Mouse (Mus musculus): ENCODE measurements around the gene Thap7. TPM values are rescaled to one million over a fixed set of nuclear protein-coding genes. Genes with fewer than 3 reads are reported as not detected.

The Thap7 gene
- total and polyA plus RNA-seq, 2 experiments = 15.1 to 49.2 TPM

DNA sequence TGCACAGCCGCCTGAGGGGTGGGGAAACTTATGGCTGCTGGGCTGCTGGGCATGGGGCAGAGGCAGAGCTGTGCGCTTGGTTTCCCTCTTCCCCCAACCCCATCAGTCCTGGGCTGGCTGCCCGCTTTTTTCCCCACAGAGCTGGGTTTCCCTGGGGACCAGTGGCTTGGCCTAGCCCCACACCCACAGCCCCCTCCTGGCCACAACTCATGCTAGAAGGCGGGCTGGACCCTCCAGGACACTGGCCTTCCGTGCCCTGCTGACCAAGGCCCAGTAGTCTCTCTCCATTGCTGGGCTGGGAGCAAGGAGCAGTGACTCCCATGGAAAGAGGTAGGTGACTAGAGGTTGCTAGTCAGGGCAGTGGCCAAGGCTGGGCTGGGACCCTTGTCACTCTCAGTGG is 39.8 kb downstream of the Thap7 start:
- Histone ChIP-seq H3K4me3 (ENCODE audit: insufficient read depth, low read depth, low read length) (no peak overlapping the region), H3K27ac (replicated peaks; ENCODE audit: insufficient read depth, low read depth, low read length) (no peak overlapping the region), H3K36me3 (ENCODE audit: control insufficient read depth, insufficient read depth, low read length) (no peaks in the 10 kb centered on the region), H3K9ac (ENCODE audit: low read depth, low read length) (no peak overlapping the region), H3K4me1 (ENCODE audit: control insufficient read depth, insufficient read depth, low read length) (peaks cover 1% of the 10 kb centered on the region; the same call in 1 of the 2 replicates), H3K79me2 (ENCODE audit: control insufficient read depth, insufficient read depth, low read length) (no peaks in the 10 kb centered on the region), H3K27me3 (ENCODE audit: control insufficient read depth, insufficient read depth, low read length) (no peaks in the 10 kb centered on the region)
- no peak for DNase-seq (ENCODE audit: extremely low read depth, low read depth, low spot score)
- 96% methylated on average over 5 of the region's 5 CpGs for WGBS
- no peak for TF ChIP-seq CTCF (IDR thresholded peaks at IDR 0.05; ENCODE audit: low read depth, low read length)
- no peak for TF ChIP-seq POLR2A (IDR thresholded peaks at IDR 0.05; ENCODE audit: extremely low read depth, insufficient read depth, low read length)

DNA sequence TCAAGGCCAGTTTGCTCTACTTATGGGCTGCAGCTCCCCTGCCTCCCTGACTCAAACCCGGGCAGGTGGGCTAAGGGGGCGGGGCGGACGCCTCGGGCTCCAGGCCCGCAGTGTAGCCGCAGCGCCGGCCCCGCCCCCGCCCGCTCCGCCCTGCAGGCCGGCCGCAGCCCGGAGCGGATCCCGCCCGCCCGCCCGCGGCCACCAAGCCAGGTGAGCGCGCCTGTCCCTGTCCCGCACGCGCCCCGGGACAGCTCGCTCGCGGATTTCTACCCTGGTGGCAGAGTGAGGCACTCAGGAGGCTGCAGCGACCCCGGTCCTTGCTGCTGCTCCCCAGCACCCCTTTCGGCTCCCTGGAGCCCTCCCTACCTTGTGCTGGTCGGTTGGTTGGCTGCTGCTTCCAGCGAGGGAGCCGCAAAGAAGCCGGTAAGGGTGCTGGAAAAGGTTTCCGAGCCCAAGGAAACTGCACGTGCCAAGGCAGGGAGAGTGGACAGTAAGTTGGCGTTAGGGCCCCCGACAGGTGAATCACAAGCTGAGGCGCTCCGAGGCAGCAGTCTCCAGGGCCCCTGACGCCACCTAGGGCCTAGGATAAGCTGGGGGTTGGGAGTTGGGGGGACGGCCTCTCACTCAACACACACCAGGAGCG is 41.3 kb downstream of the Thap7 start, which contains the start of gene Aifm3:
Gene Aifm3, plus strand, starts transcription at position 143 of the 643 bp plus-strand sequence.
- H3K27ac ChIP-seq (replicated peaks; ENCODE audit: insufficient read depth, low read depth, low read length) = no peak within 1 kb of the TSS

DNA sequence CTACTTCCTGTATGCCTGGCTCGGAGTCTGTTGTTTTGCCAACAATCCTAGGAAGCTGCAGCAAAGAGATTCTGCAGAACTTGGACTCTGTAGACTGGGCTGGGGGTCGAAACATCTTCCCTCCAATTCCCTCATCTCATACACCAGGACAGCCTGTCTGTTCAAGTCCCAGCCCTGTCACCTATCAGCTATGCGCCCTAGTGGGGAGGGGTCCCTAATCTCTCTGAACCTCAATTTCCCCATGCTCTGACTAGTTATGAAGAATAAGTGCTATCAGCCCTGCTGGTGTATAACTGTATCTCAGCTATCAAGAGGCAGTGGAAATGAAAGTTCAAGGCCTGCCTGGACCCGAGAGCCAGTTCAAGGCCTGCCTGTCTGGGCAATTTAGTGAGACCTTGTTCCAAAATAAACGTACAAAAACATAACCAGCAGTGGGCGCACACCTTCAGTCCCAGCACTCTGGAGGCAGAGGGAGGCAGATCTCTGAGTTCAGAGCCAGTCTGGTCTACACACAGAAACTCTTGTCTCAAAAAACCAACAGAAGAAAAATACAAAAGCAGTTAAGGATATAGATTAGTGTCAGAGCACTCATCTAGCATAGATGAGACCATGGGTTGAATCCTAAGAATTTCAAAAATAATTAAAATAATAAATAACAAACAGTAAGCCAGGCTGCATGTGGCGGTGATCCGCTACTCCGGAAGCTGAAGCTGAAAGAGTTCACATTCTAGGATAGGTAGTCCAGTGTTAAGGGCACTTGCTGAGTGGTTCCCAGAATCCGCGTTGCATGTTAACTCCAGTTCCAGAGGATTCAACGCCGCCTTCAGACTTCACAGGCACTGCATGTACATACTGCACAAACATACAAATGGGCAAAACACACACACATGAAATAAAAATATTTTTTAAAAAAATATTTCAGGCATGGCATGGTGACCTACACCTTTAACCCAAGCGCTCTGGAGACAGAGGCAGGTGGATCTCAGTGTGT is 42.2 kb downstream of the Thap7 start:
- Histone ChIP-seq H3K79me2 (ENCODE audit: control insufficient read depth, insufficient read depth, low read length) (0 out of 2 replicates have a peak, but pooled peaks cover 2% of the 10 kb centered on the region), H3K36me3 (ENCODE audit: control insufficient read depth, insufficient read depth, low read length) (peaks cover 15% of the 10 kb centered on the region), H3K27me3 (ENCODE audit: control insufficient read depth, insufficient read depth, low read length) (no peaks in the 10 kb centered on the region), H3K27ac (replicated peaks; ENCODE audit: insufficient read depth, low read depth, low read length) (no peak overlapping the region), H3K4me1 (ENCODE audit: control insufficient read depth, insufficient read depth, low read length) (peaks cover 1% of the 10 kb centered on the region; the same call in 1 of the 2 replicates), H3K9ac (ENCODE audit: low read depth, low read length) (no peak overlapping the region), H3K4me3 (ENCODE audit: insufficient read depth, low read depth, low read length) (no peak overlapping the region)
- WGBS = 43% methylated on average over 14 of the region's 14 CpGs
- peak; percentile 82 for DNase-seq (ENCODE audit: extremely low read depth, low read depth, low spot score)
- TF ChIP-seq POLR2A (IDR thresholded peaks at IDR 0.05; ENCODE audit: extremely low read depth, insufficient read depth, low read length) (no peak), CTCF (IDR thresholded peaks at IDR 0.05; ENCODE audit: low read depth, low read length) (peak; percentile 55)

More for the DNA sequence above, 41.3 kb downstream of the Thap7 start, which contains the start of gene Aifm3:
- peak within 1 kb of the TSS; percentile 80 for H3K9ac ChIP-seq (ENCODE audit: low read depth, low read length)
- H3K4me1 ChIP-seq (ENCODE audit: control insufficient read depth, insufficient read depth, low read length) = peaks cover 1% of the 10 kb centered on the region; the same call in 1 of the 2 replicates
- whole genome bisulfite sequencing = 4% methylated on average over 47 of the region's 47 CpGs
- no peak for DNase-seq (ENCODE audit: extremely low read depth, low read depth, low spot score)
- H3K36me3 ChIP-seq (ENCODE audit: control insufficient read depth, insufficient read depth, low read length) = peaks cover 8% of the 10 kb centered on the region; the same call in 1 of the 2 replicates
- H3K27me3 ChIP-seq (ENCODE audit: control insufficient read depth, insufficient read depth, low read length) = no peaks in the 10 kb centered on the region
- TF ChIP-seq POLR2A (IDR thresholded peaks at IDR 0.05; ENCODE audit: extremely low read depth, insufficient read depth, low read length) (no peak), CTCF (IDR thresholded peaks at IDR 0.05; ENCODE audit: low read depth, low read length) (0 out of 2 replicates have a peak, but pooled peaks have one; percentile 8)
- H3K4me3 ChIP-seq (ENCODE audit: insufficient read depth, low read depth, low read length) = peak within 1 kb of the TSS; percentile 66
- no peaks in the 10 kb centered on the region for H3K79me2 ChIP-seq (ENCODE audit: control insufficient read depth, insufficient read depth, low read length)

DNA sequence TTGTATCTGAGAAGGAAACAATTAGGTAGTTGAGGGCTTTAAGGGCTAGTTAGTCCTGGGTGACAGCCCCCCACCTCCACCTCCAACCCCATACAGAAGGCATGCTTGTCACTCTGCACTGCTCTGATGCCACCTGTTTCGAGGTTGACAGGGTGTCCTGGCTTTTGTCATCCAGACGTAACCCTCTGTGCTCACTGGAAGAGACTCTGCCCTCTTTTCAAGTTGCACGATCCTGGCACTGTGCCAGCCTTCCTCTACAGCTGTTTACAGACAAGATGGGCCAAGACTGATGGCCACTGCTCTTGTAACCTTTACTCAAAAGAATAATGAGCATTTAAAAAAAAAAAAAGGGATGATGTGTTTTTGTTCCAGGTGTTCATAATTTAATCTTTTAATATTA is 44.4 kb downstream of the Thap7 start:
- peaks cover 23% of the 10 kb centered on the region for H3K36me3 ChIP-seq (ENCODE audit: control insufficient read depth, insufficient read depth, low read length)

DNA sequence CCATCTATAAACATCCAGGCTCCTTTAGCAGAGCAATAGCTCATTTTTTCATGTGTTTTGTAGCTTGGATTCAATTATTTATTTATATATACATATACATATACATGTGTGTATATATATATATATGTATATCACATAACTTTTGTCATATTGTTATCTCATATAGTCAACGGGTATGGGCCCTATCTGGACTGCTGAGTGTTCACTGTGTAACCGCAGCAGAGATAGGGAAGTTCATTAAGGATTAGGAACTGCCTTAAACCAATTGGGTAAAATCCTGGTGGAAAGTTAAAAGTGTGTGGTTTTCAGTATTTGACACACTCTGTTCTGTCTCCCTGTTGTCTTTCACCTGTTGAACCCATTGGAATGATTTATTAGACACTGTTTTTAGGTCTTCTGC is 49.5 kb downstream of the Thap7 start:
- 78% methylated on average over 2 of the region's 2 CpGs for WGBS
- H3K79me2 ChIP-seq (ENCODE audit: control insufficient read depth, insufficient read depth, low read length) = peaks cover 24% of the 10 kb centered on the region; the same call in 1 of the 2 replicates
- no peaks in the 10 kb centered on the region for H3K27me3 ChIP-seq (ENCODE audit: control insufficient read depth, insufficient read depth, low read length)
- H3K36me3 ChIP-seq (ENCODE audit: control insufficient read depth, insufficient read depth, low read length) = peaks cover 30% of the 10 kb centered on the region
- H3K4me3 ChIP-seq (ENCODE audit: insufficient read depth, low read depth, low read length) = no peak overlapping the region
- H3K4me1 ChIP-seq (ENCODE audit: control insufficient read depth, insufficient read depth, low read length) = no peaks in the 10 kb centered on the region
- H3K27ac ChIP-seq (replicated peaks; ENCODE audit: insufficient read depth, low read depth, low read length) = no peak overlapping the region
- no peak overlapping the region for H3K9ac ChIP-seq (ENCODE audit: low read depth, low read length)
- TF ChIP-seq POLR2A (IDR thresholded peaks at IDR 0.05; ENCODE audit: extremely low read depth, insufficient read depth, low read length) (no peak), CTCF (IDR thresholded peaks at IDR 0.05; ENCODE audit: low read depth, low read length) (no peak)
- no peak for DNase-seq (ENCODE audit: extremely low read depth, low read depth, low spot score)

More for the DNA sequence above, 44.4 kb downstream of the Thap7 start:
- Histone ChIP-seq H3K9ac (ENCODE audit: low read depth, low read length) (no peak overlapping the region), H3K4me3 (ENCODE audit: insufficient read depth, low read depth, low read length) (no peak overlapping the region), H3K4me1 (ENCODE audit: control insufficient read depth, insufficient read depth, low read length) (peaks cover 1% of the 10 kb centered on the region; the same call in 1 of the 2 replicates), H3K27me3 (ENCODE audit: control insufficient read depth, insufficient read depth, low read length) (no peaks in the 10 kb centered on the region), H3K79me2 (ENCODE audit: control insufficient read depth, insufficient read depth, low read length) (0 out of 2 replicates have a peak, but pooled peaks cover 3% of the 10 kb centered on the region), H3K27ac (replicated peaks; ENCODE audit: insufficient read depth, low read depth, low read length) (no peak overlapping the region)
- TF ChIP-seq POLR2A (IDR thresholded peaks at IDR 0.05; ENCODE audit: extremely low read depth, insufficient read depth, low read length) = no peak
- no peak for TF ChIP-seq CTCF (IDR thresholded peaks at IDR 0.05; ENCODE audit: low read depth, low read length)
- WGBS = 8% methylated on average over 3 of the region's 3 CpGs
- DNase-seq (ENCODE audit: extremely low read depth, low read depth, low spot score) = peak; percentile 94
